In the genomic region with DNA sequence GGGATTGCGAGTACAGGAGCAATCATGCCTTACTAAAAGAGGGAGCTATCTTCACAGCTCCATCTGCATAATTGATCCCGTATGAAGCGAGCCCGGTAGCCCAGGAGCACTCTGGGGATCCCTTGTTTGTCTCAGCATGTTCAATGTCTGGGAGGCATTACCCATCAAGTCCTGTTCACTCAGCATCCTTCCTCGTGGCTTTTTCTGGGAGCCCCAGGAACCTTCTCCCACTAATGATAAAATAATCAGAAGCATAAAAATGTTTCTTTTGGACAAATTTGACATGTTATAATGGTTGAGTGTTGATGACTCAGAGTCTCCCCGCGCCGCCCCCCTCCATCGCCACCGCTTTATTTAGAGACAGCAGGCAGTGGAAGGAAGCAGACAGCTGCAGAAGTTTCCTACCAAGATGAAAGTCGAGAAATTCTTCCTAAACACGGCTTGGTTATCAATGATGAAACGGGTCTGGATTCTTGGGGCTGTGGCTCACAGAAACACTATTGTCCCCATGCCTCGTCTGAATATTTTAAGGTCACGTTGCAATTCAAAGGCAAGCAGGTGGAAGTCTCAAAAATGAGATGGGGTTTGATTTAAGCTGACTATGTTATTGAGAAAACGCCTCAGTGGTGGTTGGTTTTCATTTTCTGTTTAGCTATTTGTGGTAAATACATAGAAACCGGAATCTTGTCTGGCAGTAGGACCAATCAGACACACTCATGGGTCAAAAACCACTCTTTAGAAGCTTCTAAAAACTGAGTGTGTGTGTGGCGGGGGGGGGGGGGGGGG, we compare ENCODE assay signal across 8 mouse cellular contexts.
DNase-seq lines count a peak whose midpoint lies in the region; ATAC-seq and TF ChIP-seq lines count a peak whose summit lies in the region.

No protein-coding gene starts in this region.

- no peak for TF ChIP-seq POLR2A in cortical plate, adult 2 months (IDR thresholded peaks at IDR 0.05; ENCODE audit: extremely low read depth, insufficient read depth, low read length)

- peaks cover 14% of the 10 kb centered on the region for H3K4me1 ChIP-seq in heart, embryonic 10.5 days
- peaks cover 4% of the 10 kb centered on the region for H3K4me1 ChIP-seq in cortical plate, adult 2 months (ENCODE audit: control insufficient read depth, insufficient read depth, low read length)
- peaks cover 13% of the 10 kb centered on the region; the same call in 1 of the 2 replicates for H3K4me1 ChIP-seq in hindbrain, embryonic 14.5 days (replicated peaks; ENCODE audit: control insufficient read depth, insufficient read depth, low read length)
- H3K4me1 ChIP-seq in limb, embryonic 15.5 days, result peaks cover 11% of the 10 kb centered on the region
- no peaks in the 10 kb centered on the region for H3K4me1 ChIP-seq in stomach, embryonic 16.5 days (ENCODE audit: control insufficient read depth, insufficient read depth, low read length)

- TF ChIP-seq CTCF in cortical plate, adult 2 months (IDR thresholded peaks at IDR 0.05; ENCODE audit: extremely low read depth, insufficient read depth, low read length), result no peak

- 36% methylated on average over 17 of the region's 18 CpGs for WGBS in heart, embryonic 10.5 days
- 43% methylated on average over 17 of the region's 18 CpGs for WGBS in hindbrain, embryonic 14.5 days
- WGBS in limb, embryonic 15.5 days, result 33% methylated on average over 18 of the region's 18 CpGs
- 52% methylated on average over 18 of the region's 18 CpGs for WGBS in stomach, embryonic 16.5 days

- peak overlapping the region; percentile 43 for H3K4me2 ChIP-seq in hindbrain, embryonic 14.5 days (replicated peaks)
- H3K4me2 ChIP-seq in limb, embryonic 15.5 days, result peak overlapping the region; percentile 12; the same call in 1 of the 2 replicates
- H3K4me2 ChIP-seq in stomach, embryonic 16.5 days (ENCODE audit: low read depth, low read length), result peak overlapping the region; percentile 33; the same call in 1 of the 2 replicates

- no peak for DNase-seq in heart, embryonic 10.5 days (ENCODE audit: low spot score)
- no peak for DNase-seq in heart, adult 8-10 months (ENCODE audit: low spot score)
- no peak for DNase-seq in hindbrain, embryonic 14.5 days (ENCODE audit: low spot score)
- DNase-seq in adrenal gland, adult 2 months, result no peak
- no peak for DNase-seq in cerebellum, postnatal 36 days

- no peaks in the 10 kb centered on the region for H3K9me3 ChIP-seq in heart, embryonic 10.5 days
- H3K9me3 ChIP-seq in hindbrain, embryonic 14.5 days (ENCODE audit: control insufficient read depth, low read length), result no peaks in the 10 kb centered on the region
- H3K9me3 ChIP-seq in limb, embryonic 15.5 days, result no peaks in the 10 kb centered on the region
- no peaks in the 10 kb centered on the region for H3K9me3 ChIP-seq in stomach, embryonic 16.5 days (replicated peaks; ENCODE audit: control insufficient read depth, low read length)

- H3K4me3 ChIP-seq in heart, embryonic 10.5 days, result peak overlapping the region; percentile 16; the same call in 1 of the 2 replicates
- peak overlapping the region; percentile 6; the same call in 1 of the 2 replicates for H3K4me3 ChIP-seq in cortical plate, adult 2 months (ENCODE audit: insufficient read depth, low read length)
- H3K4me3 ChIP-seq in hindbrain, embryonic 14.5 days (replicated peaks; ENCODE audit: low read length), result no peak overlapping the region
- H3K4me3 ChIP-seq in limb, embryonic 15.5 days, result no peak overlapping the region
- H3K4me3 ChIP-seq in stomach, embryonic 16.5 days (replicated peaks; ENCODE audit: low read length), result no peak overlapping the region

- ATAC-seq in hindbrain, embryonic 14.5 days (ENCODE audit: low FRiP score), result peak; percentile 43; the same call in 1 of the 2 replicates
- no peak for ATAC-seq in limb, embryonic 15.5 days (ENCODE audit: insufficient number of reproducible peaks, low FRiP score, low TSS enrichment, low read depth)
- no peak for ATAC-seq in stomach, embryonic 16.5 days (ENCODE audit: insufficient read depth, low FRiP score)

- no peak overlapping the region for H3K9ac ChIP-seq in hindbrain, embryonic 14.5 days
- no peak overlapping the region for H3K9ac ChIP-seq in limb, embryonic 15.5 days
- no peak overlapping the region; the same call in 1 of the 2 replicates for H3K9ac ChIP-seq in stomach, embryonic 16.5 days (ENCODE audit: low read length)

- no peaks in the 10 kb centered on the region for H3K36me3 ChIP-seq in heart, embryonic 10.5 days
- no peaks in the 10 kb centered on the region for H3K36me3 ChIP-seq in hindbrain, embryonic 14.5 days (replicated peaks; ENCODE audit: control insufficient read depth, insufficient read depth)
- no peaks in the 10 kb centered on the region for H3K36me3 ChIP-seq in limb, embryonic 15.5 days
- no peaks in the 10 kb centered on the region for H3K36me3 ChIP-seq in stomach, embryonic 16.5 days (ENCODE audit: control insufficient read depth, insufficient read depth, low read length)

- 0 out of 2 replicates have a peak overlapping the region, but pooled peaks have one; percentile 22 for H3K27ac ChIP-seq in heart, embryonic 10.5 days
- H3K27ac ChIP-seq in cortical plate, adult 2 months (ENCODE audit: insufficient read depth, low read length), result no peak overlapping the region
- peak overlapping the region; percentile 0; the same call in 1 of the 2 replicates for H3K27ac ChIP-seq in hindbrain, embryonic 14.5 days
- H3K27ac ChIP-seq in limb, embryonic 15.5 days, result no peak overlapping the region
- H3K27ac ChIP-seq in stomach, embryonic 16.5 days (ENCODE audit: low read length), result no peak overlapping the region

- H3K27me3 ChIP-seq in heart, embryonic 10.5 days (ENCODE audit: insufficient read depth, poor library complexity, severe bottlenecking), result no peaks in the 10 kb centered on the region
- no peaks in the 10 kb centered on the region for H3K27me3 ChIP-seq in hindbrain, embryonic 14.5 days (ENCODE audit: control insufficient read depth, insufficient read depth, low read length)
- no peaks in the 10 kb centered on the region for H3K27me3 ChIP-seq in limb, embryonic 15.5 days
- H3K27me3 ChIP-seq in stomach, embryonic 16.5 days (ENCODE audit: control insufficient read depth, insufficient read depth, low read length), result no peaks in the 10 kb centered on the region

Comparison
In these comparisons a context has a peak if more than half of its experiments do, and no peak if none do; other contexts are left out.
1. H3K27ac ChIP-seq: peak in heart, embryonic 10.5 days (single experiment) and hindbrain, embryonic 14.5 days (single experiment); none in cortical plate, adult 2 months (single experiment), limb, embryonic 15.5 days (single experiment) and stomach, embryonic 16.5 days (single experiment).
2. H3K4me3 ChIP-seq: peak in heart, embryonic 10.5 days (single experiment) and cortical plate, adult 2 months (single experiment); none in hindbrain, embryonic 14.5 days (single experiment), limb, embryonic 15.5 days (single experiment) and stomach, embryonic 16.5 days (single experiment).
3. Peak in every context shown above with its lines, with median percentiles within 50 percentile points of each other: H3K4me2 ChIP-seq.